In genomic region chr19:16260435-16260832, GRCm38 (mm10) we compare ENCODE assay signal across 11 mouse cellular contexts.
A peak's percentile ranks its signal among the peaks of the same experiment; 100 is the strongest.
DNase-seq lines count a peak whose midpoint lies in the region; ATAC-seq lines count a peak whose summit lies in the region.
"Had no signal": no experiment of that assay in that cellular context is flagged by ENCODE, and none has a peak within 500 bp of the region (broad histone marks: within the 10 kb centered on the region; RNA-seq: fewer than 3 reads in every experiment).

No protein-coding gene starts in this region.

- 69% methylated on average over 2 of the region's 2 CpGs for WGBS in forebrain, embryonic 14.5 days
- 76% methylated on average over 2 of the region's 2 CpGs for WGBS in forebrain, embryonic 12.5 days
- WGBS in midbrain, embryonic 13.5 days, result 76% methylated on average over 2 of the region's 2 CpGs
- WGBS in midbrain, embryonic 15.5 days, result 72% methylated on average over 2 of the region's 2 CpGs

- ATAC-seq in forebrain, embryonic 14.5 days, result no peak
- ATAC-seq in forebrain, embryonic 12.5 days (ENCODE audit: low FRiP score), result no peak
- ATAC-seq in midbrain, embryonic 13.5 days, result 0 out of 2 replicates have a peak, but pooled peaks have one; percentile 11
- no peak for ATAC-seq in midbrain, embryonic 15.5 days (replicated peaks)

- no peaks in the 10 kb centered on the region for H3K4me1 ChIP-seq in forebrain, embryonic 14.5 days (ENCODE audit: control insufficient read depth, insufficient read depth, low read length)
- no peaks in the 10 kb centered on the region for H3K4me1 ChIP-seq in forebrain, embryonic 12.5 days
- 0 out of 2 replicates have a peak, but pooled peaks cover 4% of the 10 kb centered on the region for H3K4me1 ChIP-seq in midbrain, embryonic 13.5 days (replicated peaks)
- H3K4me1 ChIP-seq in midbrain, embryonic 15.5 days, result peaks cover 4% of the 10 kb centered on the region; the same call in 1 of the 2 replicates

- no peak overlapping the region for H3K27ac ChIP-seq in forebrain, embryonic 14.5 days (ENCODE audit: low read depth, low read length)
- H3K27ac ChIP-seq in forebrain, embryonic 12.5 days, result no peak overlapping the region
- H3K27ac ChIP-seq in midbrain, embryonic 13.5 days, result no peak overlapping the region
- no peak overlapping the region for H3K27ac ChIP-seq in midbrain, embryonic 15.5 days
- H3K27ac ChIP-seq: limb, embryonic 15.5 days had no signal

- no peak overlapping the region for H3K9ac ChIP-seq in forebrain, embryonic 14.5 days (ENCODE audit: low read length)
- no peak overlapping the region for H3K9ac ChIP-seq in forebrain, embryonic 12.5 days
- H3K9ac ChIP-seq in midbrain, embryonic 13.5 days (replicated peaks), result no peak overlapping the region
- no peak overlapping the region for H3K9ac ChIP-seq in midbrain, embryonic 15.5 days
- H3K9ac ChIP-seq: limb, embryonic 15.5 days had no signal

- no peaks in the 10 kb centered on the region for H3K36me3 ChIP-seq in forebrain, embryonic 14.5 days (ENCODE audit: control insufficient read depth, insufficient read depth, low read length)
- H3K36me3 ChIP-seq in forebrain, embryonic 12.5 days (replicated peaks), result no peaks in the 10 kb centered on the region
- no peaks in the 10 kb centered on the region for H3K36me3 ChIP-seq in midbrain, embryonic 13.5 days
- no peaks in the 10 kb centered on the region for H3K36me3 ChIP-seq in midbrain, embryonic 15.5 days (replicated peaks)
- H3K36me3 ChIP-seq: limb, embryonic 15.5 days had no signal

- DNase-seq in forebrain, embryonic 14.5 days (ENCODE audit: low spot score), result peak; percentile 48
- peak; percentile 39 for DNase-seq in c-Kit-positive CD71-positive TER-119-negative erythroid progenitor cells, embryonic 14.5 days (ENCODE audit: low read depth)
- peak; percentile 61 for DNase-seq in retina, postnatal 1 day
- no peak for DNase-seq in urinary bladder, postnatal 10 days (ENCODE audit: low spot score)
- no peak for DNase-seq in spleen, postnatal 4 days (ENCODE audit: low spot score in 2 of 2)

- H3K9me3 ChIP-seq in forebrain, embryonic 14.5 days (replicated peaks; ENCODE audit: control insufficient read depth, low read length), result no peaks in the 10 kb centered on the region
- no peaks in the 10 kb centered on the region for H3K9me3 ChIP-seq in forebrain, embryonic 12.5 days
- H3K9me3 ChIP-seq in midbrain, embryonic 13.5 days, result no peaks in the 10 kb centered on the region
- no peaks in the 10 kb centered on the region for H3K9me3 ChIP-seq in midbrain, embryonic 15.5 days
- H3K9me3 ChIP-seq: limb, embryonic 15.5 days had no signal

- H3K27me3 ChIP-seq in forebrain, embryonic 14.5 days (replicated peaks; ENCODE audit: control insufficient read depth, insufficient read depth, low read length), result no peaks in the 10 kb centered on the region
- H3K27me3 ChIP-seq in forebrain, embryonic 12.5 days, result no peaks in the 10 kb centered on the region
- no peaks in the 10 kb centered on the region for H3K27me3 ChIP-seq in midbrain, embryonic 13.5 days
- no peaks in the 10 kb centered on the region for H3K27me3 ChIP-seq in midbrain, embryonic 15.5 days (replicated peaks)
- H3K27me3 ChIP-seq: limb, embryonic 15.5 days had no signal

- H3K4me2 ChIP-seq in forebrain, embryonic 14.5 days (ENCODE audit: low read length), result no peak overlapping the region
- H3K4me2 ChIP-seq in forebrain, embryonic 12.5 days, result no peak overlapping the region
- H3K4me2 ChIP-seq in midbrain, embryonic 13.5 days (replicated peaks), result no peak overlapping the region
- no peak overlapping the region for H3K4me2 ChIP-seq in midbrain, embryonic 15.5 days
- H3K4me2 ChIP-seq: limb, embryonic 15.5 days had no signal

- no peak overlapping the region for H3K4me3 ChIP-seq in forebrain, embryonic 14.5 days (ENCODE audit: low read depth, low read length)
- no peak overlapping the region for H3K4me3 ChIP-seq in forebrain, embryonic 12.5 days (replicated peaks)
- no peak overlapping the region for H3K4me3 ChIP-seq in midbrain, embryonic 13.5 days (replicated peaks)
- H3K4me3 ChIP-seq in midbrain, embryonic 15.5 days, result no peak overlapping the region
- H3K4me3 ChIP-seq: erythroblast, embryonic 14.5 days; limb, embryonic 15.5 days; myocyte had no signal

Comparison
In these comparisons a context has a peak if more than half of its experiments do, and no peak if none do; other contexts are left out.
1. DNase-seq: peak in forebrain, embryonic 14.5 days (single experiment), c-Kit-positive CD71-positive TER-119-negative erythroid progenitor cells, embryonic 14.5 days (single experiment) and retina, postnatal 1 day (single experiment); none in urinary bladder, postnatal 10 days (single experiment) and spleen, postnatal 4 days (0 of 2).